Mouse (Mus musculus): ENCODE data around the gene Maff. TPM values are rescaled to one million over a fixed set of nuclear protein-coding genes. Genes with fewer than 3 reads are reported as not detected.

Gene Maff
- polyA plus RNA-seq, 1 experiment from 2014 or later, result 0.84 TPM

DNA sequence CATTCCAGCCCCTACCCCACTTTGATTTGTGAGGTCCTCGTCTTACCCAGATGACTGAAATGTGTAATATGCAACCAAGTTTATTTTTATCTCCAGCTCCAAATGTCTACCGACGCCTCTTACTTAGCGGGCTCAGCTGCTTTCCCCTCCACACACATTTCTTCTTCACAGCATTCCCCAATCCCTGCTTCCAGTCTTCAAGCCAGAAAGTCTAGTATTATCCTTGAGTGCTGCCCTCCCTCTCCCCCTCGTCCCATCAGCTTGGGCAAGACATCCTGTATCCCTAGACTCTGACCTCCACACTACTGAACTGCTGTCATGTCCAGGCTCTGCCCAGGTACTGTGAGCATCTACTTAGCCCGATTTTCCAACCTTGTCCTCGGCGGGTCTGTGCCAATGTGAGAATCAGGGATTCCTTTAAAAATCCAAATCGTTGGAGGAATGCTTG lies 57.4 kb downstream of the Maff start:
- Histone ChIP-seq H3K4me2 (peak overlapping the region; percentile 94), H3K9ac (peak overlapping the region; percentile 97), H3K27me3 (peaks cover 14% of the 10 kb centered on the region), H3K4me3 (peak overlapping the region; percentile 97), H3K9me3 (no peaks in the 10 kb centered on the region), H3K36me3 (no peaks in the 10 kb centered on the region), H3K27ac (no peak overlapping the region; the same call in 1 of the 2 replicates), H3K4me1 (replicated peaks) (peaks cover 46% of the 10 kb centered on the region)
- 19% methylated on average over 9 of the region's 9 CpGs for WGBS
- no peak for ATAC-seq (ENCODE audit: low FRiP score)

DNA sequence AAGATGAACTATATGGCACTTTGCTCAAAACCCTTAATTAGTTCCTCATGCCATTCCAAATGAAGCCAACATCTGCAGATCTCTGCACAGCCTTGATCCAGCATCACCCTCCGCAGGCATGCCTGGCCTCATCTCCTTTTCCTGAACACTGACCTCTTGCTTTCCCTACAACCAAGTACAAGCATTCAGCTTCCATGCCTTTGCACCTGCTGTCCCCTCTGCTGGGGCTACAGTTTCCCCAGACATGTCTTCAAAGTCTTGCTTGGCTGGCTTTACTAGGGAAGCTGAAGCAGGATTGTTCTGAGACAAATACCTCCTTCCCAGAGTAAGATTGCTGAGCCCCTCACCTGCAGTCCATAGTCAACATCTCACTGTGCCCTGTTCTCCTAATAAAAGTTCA lies 57.9 kb downstream of the Maff start:
- whole genome bisulfite sequencing, result 63% methylated on average over 1 of the region's 1 CpGs
- H3K9me3 ChIP-seq, result no peaks in the 10 kb centered on the region
- peak overlapping the region; percentile 97; the same call in 1 of the 2 replicates for H3K9ac ChIP-seq
- peaks cover 43% of the 10 kb centered on the region for H3K4me1 ChIP-seq (replicated peaks)
- peak overlapping the region; percentile 94; the same call in 1 of the 2 replicates for H3K4me2 ChIP-seq
- no peak for ATAC-seq (ENCODE audit: low FRiP score)
- H3K27me3 ChIP-seq, result peaks cover 14% of the 10 kb centered on the region
- H3K36me3 ChIP-seq, result no peaks in the 10 kb centered on the region
- H3K27ac ChIP-seq, result no peak overlapping the region
- peak overlapping the region; percentile 97; the same call in 1 of the 2 replicates for H3K4me3 ChIP-seq

DNA sequence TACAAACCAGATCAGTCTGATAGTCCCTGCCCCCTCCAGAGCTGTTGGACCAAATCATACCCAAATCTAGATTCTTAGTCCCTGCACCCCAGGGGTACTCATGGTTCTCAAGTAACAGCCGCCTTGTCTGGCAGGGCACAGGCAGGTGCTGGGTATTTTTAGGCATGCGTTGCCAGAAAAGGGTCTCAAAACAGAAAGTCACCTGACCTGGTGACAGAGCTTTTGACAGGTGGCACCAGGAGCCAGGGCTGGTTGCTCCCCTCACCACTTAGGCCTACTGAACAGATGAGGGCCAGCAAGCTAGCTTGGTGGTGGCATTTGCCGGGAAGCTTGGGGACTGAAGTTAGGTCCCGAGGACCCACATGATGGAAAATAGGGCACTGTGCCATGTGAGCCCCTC lies 60.1 kb downstream of the Maff start:
- H3K4me1 ChIP-seq (replicated peaks), result peaks cover 20% of the 10 kb centered on the region
- no peaks in the 10 kb centered on the region for H3K36me3 ChIP-seq
- no peak overlapping the region for H3K4me2 ChIP-seq
- H3K27ac ChIP-seq, result no peak overlapping the region
- no peak overlapping the region for H3K9ac ChIP-seq
- 91% methylated on average over 4 of the region's 4 CpGs for WGBS
- H3K27me3 ChIP-seq, result peaks cover 14% of the 10 kb centered on the region
- no peaks in the 10 kb centered on the region for H3K9me3 ChIP-seq
- H3K4me3 ChIP-seq, result no peak overlapping the region
- ATAC-seq (ENCODE audit: low FRiP score), result no peak

MicroRNA genes within 50 kb of the gene (microRNA counts, 519-probe panel; counts per million panel counts)
- 1,162 counts per million, percentile 4 among the panel's probes with 10 or more counts for microRNA mmu-miR-1943

Small RNA genes within 50 kb of the gene (microRNA-seq; reads per million reads assigned to microRNA genes)
- gene Mir1943, result 3.0 reads per million, percentile 7 among the genes with 10 or more reads in this experiment

Other genes with a start within 250 kb of the Maff start
- 8.7 and 10.3 TPM in 2 replicates for gene Micall1, start 237.7 kb upstream of the Maff start, polyA plus RNA-seq (2015; fragmentation: Nextera tagmentation; extraction: Ambion mirVana)
- 263 and 295 TPM in 2 replicates for gene Polr2f, start 205.6 kb upstream of the Maff start, polyA plus RNA-seq (2015; fragmentation: Nextera tagmentation; extraction: Ambion mirVana)
- gene 1700088E04Rik, start 205.4 kb upstream of the Maff start, polyA plus RNA-seq (2015; fragmentation: Nextera tagmentation; extraction: Ambion mirVana), result 15.3 and 22.1 TPM in 2 replicates
- gene Sox10, start 181.4 kb upstream of the Maff start, polyA plus RNA-seq (2015; fragmentation: Nextera tagmentation; extraction: Ambion mirVana), result 6.6 and 8.1 TPM in 2 replicates
- gene Pick1, start 117.4 kb upstream of the Maff start, polyA plus RNA-seq (2015; fragmentation: Nextera tagmentation; extraction: Ambion mirVana), result 83.8 and 90.6 TPM in 2 replicates
- 1.6 and 2.0 TPM in 2 replicates for gene Gm49486, start 117.2 kb upstream of the Maff start, polyA plus RNA-seq (2015; fragmentation: Nextera tagmentation; extraction: Ambion mirVana)
- 0.54 and 0.86 TPM in 2 replicates for gene Slc16a8, start 91.9 kb upstream of the Maff start, polyA plus RNA-seq (2015; fragmentation: Nextera tagmentation; extraction: Ambion mirVana)
- 1.7 and 2.8 TPM in 2 replicates for gene Baiap2l2, start 61.1 kb upstream of the Maff start, polyA plus RNA-seq (2015; fragmentation: Nextera tagmentation; extraction: Ambion mirVana)
- gene Pla2g6, start 18.2 kb upstream of the Maff start, polyA plus RNA-seq (2015; fragmentation: Nextera tagmentation; extraction: Ambion mirVana), result 34.5 and 35.5 TPM in 2 replicates
- 37.7 and 39.2 TPM in 2 replicates for gene Tmem184b, start 56.9 kb downstream of the Maff start, polyA plus RNA-seq (2015; fragmentation: Nextera tagmentation; extraction: Ambion mirVana)
- gene Csnk1e, start 108.9 kb downstream of the Maff start, polyA plus RNA-seq (2015; fragmentation: Nextera tagmentation; extraction: Ambion mirVana), result 231 and 245 TPM in 2 replicates
- not detected in 2 replicates for gene Kcnj4, start 158.6 kb downstream of the Maff start, polyA plus RNA-seq (2015; fragmentation: Nextera tagmentation; extraction: Ambion mirVana)
- 12.5 TPM in 2 replicates for gene Kdelr3, start 169.8 kb downstream of the Maff start, polyA plus RNA-seq (2015; fragmentation: Nextera tagmentation; extraction: Ambion mirVana)
- gene Ddx17, start 200.1 kb downstream of the Maff start, polyA plus RNA-seq (2015; fragmentation: Nextera tagmentation; extraction: Ambion mirVana), result 59.2 and 61.0 TPM in 2 replicates

Data from hindbrain, embryonic 13.5 days (tissue).